Mouse (Mus musculus) regulatory T cell (primary cell): Measurements from ENCODE around the gene Rccd1.
"Not testable (repeated sequence)": the region's sequence is repeated elsewhere in the genome, so short reads cannot be mapped to it uniquely, and the experiment has no call there.

Source experiments
- in situ Hi-C: fragments of 300-600 bp; cut with MboI, MseI; formaldehyde crosslinking; loops from one replicate; pipeline ENCODE4 v1.15.1; 2025; ENCODE audit warnings: high pct_unique_total_duplicates

Rccd1 gene

DNA sequence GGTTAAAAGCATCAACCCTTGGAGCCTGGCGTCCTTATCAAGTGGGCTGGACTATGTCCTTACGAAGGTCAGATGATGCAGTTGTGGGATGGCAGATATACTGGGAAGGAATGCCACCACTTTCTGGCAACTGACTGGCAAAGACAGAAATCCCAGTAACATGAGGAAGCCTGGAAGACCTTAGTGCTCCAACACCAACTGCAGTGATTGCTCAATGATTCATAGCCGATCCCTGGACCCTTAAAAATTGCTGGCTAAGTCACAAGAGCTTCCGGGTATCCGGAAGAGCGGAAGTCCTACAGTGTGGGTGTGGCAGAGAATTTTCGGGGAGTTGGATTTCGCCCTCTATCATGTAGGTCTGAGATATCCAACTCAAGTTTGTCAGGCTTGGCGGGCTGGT, 21.9 kb upstream of the Rccd1 start:
- in situ Hi-C loops = no loop called here

DNA sequence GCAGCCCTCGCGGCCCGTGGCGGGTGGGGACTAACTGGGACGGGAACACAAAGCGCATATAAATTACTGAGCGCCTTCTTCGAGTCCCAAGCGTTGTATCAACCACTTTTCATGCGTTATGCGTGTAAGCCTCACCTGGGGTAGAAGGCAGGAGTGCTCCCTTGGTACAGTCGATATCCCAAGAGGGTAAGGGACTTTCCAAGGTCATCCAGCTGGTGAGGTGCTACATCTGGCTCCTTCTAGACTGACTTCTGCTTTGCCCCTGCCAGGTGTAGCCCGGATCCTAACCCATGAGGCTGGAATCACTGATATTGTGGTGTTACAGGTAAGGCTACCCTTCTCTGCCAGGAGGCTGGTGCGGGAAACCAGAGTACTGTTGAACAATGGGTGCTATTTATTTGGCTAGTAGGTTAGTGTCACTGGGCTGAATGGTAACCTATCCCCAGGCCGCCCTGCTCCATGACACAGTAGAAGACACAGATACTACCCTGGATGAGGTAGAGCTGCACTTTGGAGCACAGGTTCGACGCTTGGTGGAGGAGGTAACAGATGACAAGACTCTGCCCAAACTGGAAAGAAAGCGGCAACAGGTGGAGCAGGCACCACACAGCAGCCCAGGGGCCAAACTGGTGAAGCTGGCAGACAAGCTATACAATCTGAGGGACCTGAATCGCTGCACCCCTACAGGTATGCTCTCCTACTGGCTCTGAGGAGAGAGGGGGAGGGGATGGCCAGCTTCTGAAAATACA, 19.2 kb upstream of the Rccd1 start:
- in situ Hi-C loops = loop anchor here (5.0 kb wide), 1 partner anchor 34 kb away; no protein-coding TSS in a partner anchor

DNA sequence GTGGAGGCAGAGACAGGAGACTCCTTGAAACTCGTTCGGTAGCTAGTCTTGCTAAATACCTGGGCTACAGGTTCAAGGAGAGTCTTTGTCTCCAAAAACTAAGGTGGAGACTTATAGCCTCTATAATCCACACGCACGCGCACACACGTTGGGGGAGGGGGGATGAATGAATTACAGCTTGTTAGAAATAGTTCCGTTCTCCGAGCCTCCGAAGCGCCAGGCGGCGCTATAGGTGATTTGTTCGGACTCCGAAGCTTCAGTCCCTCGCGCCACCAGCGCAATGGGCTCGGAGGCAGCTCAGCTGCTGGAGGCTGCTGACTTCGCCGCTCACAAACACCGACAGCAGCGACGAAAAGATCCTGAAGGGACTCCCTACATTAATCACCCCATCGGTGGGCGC, 18.6 kb upstream of the Rccd1 start, which contains the start of gene Hddc3:
Gene Hddc3, plus strand, starts transcription at position 247 of the 400 bp plus-strand sequence.
- in situ Hi-C loops = loop anchor here (5.0 kb wide), 1 partner anchor 34 kb away; no protein-coding TSS in a partner anchor

GRCm38 (mm10) chr7:80341793-80342192, 17.5 kb upstream of the Rccd1 start:
- in situ Hi-C loops = loop anchor here (5.0 kb wide), 1 partner anchor 36 kb away; no protein-coding TSS in a partner anchor

- in situ Hi-C loops = loop anchor here (5.0 kb wide), 1 partner anchor 37 kb away; no protein-coding TSS in a partner anchor
Measured at GRCm38 (mm10) chr7:80340793-80341192, 16.5 kb upstream of the Rccd1 start, which contains the start of gene Unc45a. Gene Unc45a, minus strand, starts transcription at chr7:80341005.

GRCm38 (mm10) chr7:80339793-80340628, 15.8 kb upstream of the Rccd1 start:
- in situ Hi-C loops = loop anchor here (5.0 kb wide), 1 partner anchor 37 kb away; no protein-coding TSS in a partner anchor

GRCm38 (mm10) chr7:80339371-80339770, 15.1 kb upstream of the Rccd1 start:
- in situ Hi-C loops = no loop called here

DNA sequence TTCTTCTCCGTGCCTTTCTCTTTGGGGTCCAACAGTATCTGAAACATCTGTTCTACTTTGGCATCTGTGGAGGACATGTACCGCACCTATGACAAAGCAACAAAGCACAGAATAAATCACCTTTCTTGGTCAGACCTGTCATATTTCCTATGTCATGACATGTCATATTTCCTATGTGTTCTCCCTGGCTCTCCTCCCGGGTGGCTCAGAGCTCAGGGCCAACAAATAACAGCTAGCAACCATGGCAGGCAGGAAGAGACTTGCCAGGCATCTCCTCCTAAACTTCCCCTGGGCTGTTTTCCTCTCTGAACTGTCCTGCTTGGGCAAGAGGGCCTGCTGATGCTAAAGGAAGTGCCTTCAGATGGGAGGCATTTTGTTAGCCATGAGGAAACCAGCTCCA, 12.7 kb upstream of the Rccd1 start:
- in situ Hi-C loops = no loop called here

DNA sequence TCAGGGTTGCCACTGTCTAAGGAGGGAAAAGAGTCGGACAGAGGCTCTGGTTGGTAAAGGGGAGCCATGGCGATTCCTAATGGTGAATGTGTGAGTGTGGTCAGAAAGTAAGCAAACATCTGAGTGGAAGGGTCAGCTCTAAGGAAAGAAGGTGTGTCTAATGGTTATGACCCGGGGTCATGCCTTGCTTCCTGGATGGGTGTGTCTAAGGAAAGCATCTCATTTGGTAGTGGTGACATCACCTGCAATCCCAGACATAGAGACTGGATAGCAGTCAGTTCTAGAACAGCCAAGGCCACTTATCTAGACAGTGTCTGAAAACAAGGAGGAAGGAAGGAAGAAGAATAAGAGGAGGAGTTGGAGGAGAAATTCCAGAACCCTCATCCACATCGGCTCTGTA, 10.6 kb upstream of the Rccd1 start:
- in situ Hi-C loops = no loop called here

- in situ Hi-C loops = no loop called here
Measured at GRCm38 (mm10) chr7:80331433-80331832, 7.2 kb upstream of the Rccd1 start.

DNA sequence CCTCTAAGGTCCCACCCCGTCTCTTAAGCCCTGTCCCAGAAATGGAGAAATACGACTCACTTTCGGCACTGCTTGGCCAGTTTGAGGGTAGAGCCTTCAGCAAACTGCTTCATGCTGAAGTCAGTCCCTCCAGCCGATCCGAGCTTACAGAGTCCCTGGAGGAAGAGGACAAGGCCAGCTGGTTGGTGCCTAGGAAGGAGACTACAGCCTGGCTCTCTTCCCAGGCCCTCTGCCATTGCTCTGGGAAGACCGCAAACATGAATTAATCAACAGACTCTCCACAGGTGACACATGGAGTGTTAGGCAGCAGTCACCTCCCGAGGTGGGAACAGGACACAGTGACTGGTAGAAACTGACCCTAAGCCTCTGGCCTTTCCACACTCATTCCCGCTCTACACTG, 6.0 kb upstream of the Rccd1 start:
- in situ Hi-C loops = no loop called here

DNA sequence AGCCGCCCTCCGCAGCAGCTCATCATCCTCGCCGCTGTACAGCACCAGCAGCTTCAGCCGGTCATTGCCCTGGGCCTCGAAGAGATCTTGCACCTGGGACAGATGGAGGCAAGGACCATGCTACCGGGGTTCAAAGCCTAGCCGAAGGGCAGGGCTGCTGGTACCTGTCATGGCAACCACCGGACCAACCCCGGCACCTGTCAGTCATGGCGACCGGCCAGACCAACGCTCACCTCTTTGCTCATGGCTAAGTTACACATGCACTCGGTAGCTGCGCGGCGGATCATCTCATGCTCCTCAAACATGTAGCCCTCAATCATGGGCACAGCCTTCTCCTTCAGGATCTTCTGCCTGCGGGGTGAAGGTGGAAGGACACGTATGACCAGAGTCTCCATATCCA, 1.8 kb upstream of the Rccd1 start:
- in situ Hi-C loops = no loop called here

DNA sequence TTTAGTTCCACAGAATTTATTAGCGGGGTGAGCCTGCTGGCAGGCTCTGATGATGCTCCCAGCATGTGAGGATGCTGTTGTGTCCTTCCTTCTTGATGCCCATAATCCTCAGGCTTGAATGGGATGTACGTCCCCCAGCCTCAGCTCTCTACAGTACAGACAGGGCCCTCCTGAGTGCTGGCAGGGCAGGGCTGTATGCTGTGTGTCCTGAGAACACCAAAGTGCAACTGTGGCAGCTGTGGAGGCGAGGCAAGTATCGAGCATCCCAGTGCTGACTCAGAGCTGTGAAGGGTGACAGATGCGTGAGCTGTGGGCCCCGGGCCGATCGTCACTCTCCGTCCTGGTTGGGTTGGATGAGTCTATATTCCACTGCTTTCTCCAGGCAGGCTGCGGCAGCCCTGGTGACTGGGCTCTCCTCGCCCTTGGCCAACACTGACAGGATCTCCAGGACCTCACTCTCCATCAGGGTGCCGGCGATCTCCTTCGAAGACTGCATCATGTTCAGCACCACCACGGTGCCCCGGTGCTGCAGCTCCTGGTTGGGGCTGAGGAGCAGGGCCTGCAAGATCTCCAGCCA, 1.1 kb upstream of the Rccd1 start:
- in situ Hi-C loops = no loop called here

DNA sequence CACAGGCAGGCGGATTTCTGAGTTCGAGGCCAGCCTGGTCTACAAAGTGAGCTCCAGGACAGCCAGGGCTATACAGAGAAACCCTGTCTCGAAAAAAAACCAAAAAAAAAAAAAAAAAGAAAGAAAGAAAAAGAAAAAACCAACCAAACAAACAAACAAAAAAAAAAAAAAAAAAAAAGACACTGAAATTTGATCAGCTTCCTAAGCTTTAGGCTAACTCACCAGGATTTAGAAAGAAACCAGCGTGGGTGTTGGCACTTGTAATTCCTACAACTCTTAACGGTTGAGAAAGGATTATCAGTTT, 514 bp upstream of the Rccd1 start:
- in situ Hi-C loops = not testable (repeated sequence)

DNA sequence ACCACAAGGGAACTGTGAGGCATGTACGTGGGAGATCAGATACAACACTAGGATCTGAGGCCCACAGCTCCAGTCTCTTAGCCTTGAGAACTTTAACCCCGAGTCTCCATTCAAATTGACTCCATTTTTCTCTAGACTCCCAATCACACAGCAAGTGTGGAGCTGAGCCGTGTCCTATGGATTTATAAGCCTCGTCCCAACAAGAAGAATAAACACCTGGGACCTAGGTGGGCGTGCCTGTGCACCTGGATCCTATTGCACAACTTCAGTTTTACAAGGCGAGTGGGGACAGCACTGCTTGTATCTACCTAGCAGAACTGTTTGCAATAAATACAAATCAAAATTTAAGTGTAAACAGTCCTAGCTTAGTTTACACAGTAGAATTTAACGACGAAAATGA, 918 bp downstream of the Rccd1 start:
- in situ Hi-C loops = no loop called here

- in situ Hi-C loops = no loop called here
Measured at GRCm38 (mm10) chr7:80319846-80320496, 4.3 kb downstream of the Rccd1 start.

DNA sequence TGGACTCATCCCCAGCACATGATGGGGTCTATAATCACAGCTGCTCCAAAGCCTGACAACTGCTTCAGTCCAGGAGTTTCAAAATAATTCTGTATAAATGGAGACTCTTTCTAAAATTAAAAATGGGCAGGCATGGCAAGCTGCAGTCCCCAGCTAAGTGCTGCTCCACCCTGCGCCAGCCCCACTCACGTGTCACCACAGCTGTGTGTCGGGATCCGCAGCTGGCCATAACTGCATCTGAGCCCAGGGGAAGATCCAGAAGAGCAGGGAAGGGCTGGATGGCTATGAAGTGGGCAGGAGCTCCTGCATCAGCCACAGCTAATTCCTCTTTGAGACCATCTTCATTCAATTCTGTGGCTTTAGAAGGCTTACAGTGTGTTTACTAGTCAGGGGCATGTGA, 5.6 kb downstream of the Rccd1 start:
- in situ Hi-C loops = no loop called here

DNA sequence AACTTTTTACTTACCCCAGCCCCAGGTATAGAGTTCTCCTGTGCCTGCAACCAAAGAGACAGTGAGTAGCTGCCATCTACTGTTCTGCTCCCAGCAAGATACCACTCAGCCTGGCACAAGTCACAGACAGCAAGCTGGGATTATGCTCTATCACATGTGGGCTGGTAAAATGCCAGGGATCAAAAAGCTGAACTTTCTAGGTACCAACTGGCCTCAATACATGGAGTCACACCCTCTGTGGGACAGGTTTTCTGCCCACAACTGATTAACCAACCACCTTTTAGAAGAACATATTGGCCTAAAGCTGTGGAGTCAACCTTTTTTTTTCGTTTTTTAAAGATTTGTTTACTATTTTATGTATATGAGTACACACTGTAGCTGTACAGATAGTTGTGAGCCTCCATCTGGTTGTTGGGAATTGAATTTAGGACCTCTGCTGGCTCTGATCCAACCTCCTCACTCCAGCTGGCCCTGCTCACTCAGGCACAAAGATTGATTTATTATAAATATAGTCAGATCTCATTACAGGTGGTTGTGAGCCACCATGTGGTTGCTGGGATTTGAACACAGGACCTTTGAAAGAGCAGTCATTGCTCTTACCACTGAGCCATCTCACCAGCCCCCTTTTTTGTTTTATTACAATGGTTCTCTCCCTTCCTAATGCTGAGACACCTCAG, 6.7 kb downstream of the Rccd1 start:
- in situ Hi-C loops = no loop called here

DNA sequence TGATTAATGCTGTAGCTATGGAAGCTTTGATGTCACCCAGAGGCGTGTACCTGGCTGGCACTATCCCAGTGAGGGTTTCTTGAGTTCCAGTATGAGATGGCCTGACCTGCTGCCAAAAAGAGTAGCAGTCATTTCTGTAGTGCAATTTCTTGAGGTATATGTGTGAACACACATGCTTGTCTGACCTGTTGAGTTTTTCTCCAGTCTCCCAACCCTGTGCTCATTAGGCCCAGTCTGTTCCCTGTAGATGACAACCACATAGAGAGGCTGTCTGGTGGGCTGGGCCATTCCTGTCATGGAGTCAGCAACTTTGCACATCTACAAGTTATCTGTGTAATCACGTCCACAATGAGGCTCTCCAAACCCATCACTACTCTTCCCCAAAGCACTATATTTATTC, 8.5 kb downstream of the Rccd1 start:
- in situ Hi-C loops = no loop called here

GRCm38 (mm10) chr7:80310771-80311170, 13.5 kb downstream of the Rccd1 start:
- in situ Hi-C loops = no loop called here

- in situ Hi-C loops = no loop called here
Measured at GRCm38 (mm10) chr7:80307766-80308165, 16.5 kb downstream of the Rccd1 start.
